ENCODE assay signal across 10 mouse cellular contexts in the genomic region with DNA sequence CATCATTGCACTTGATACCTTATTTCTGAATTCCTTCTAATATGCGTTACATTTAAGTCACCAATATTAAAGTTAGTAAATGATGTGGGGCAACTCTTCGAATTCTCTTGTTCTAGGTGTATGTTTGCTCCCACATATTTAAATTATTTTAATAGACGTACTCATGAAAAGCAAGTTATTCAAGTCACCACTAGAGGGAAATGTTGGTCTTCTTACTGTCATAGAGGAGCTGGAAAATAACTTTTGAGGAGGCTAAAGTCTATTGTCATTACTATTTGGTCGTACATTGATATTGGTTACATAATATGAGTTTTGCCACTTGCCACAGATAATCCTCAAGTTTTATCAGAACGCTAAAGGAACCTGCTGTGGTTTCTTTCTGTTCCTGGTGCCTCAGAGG.
DNase-seq lines count a peak whose midpoint lies in the region; ATAC-seq and TF ChIP-seq lines count a peak whose summit lies in the region.
"Had no signal": no experiment of that assay in that cellular context is flagged by ENCODE, and none has a peak within 500 bp of the region (broad histone marks: within the 10 kb centered on the region; RNA-seq: fewer than 3 reads in every experiment).

No protein-coding gene starts in this region.

- 17% methylated on average over 5 of the region's 5 CpGs for WGBS in lung, adult 2 months

- peak; percentile 58; the same call in 1 of the 2 replicates for ATAC-seq in common myeloid progenitor, adult 5-6 weeks (replicated peaks; ENCODE audit: low read depth, poor library complexity, severe bottlenecking)
- ATAC-seq: activated CD4-positive, CD25-positive, alpha-beta regulatory T cell, adult 4 months had no signal

- H3K4me3 ChIP-seq in gastrocnemius, adult 2 months, result no peak overlapping the region
- no peak overlapping the region for H3K4me3 ChIP-seq in lung, adult 2 months (replicated peaks; ENCODE audit: extremely low read depth, low read depth, low read length)
- H3K4me3 ChIP-seq: lung, embryonic 15.5 days had no signal

- intact Hi-C loops in gastrocnemius, adult 2 months (cut with DNase I), result loop anchor here (2.0 kb wide), 1 partner anchor 644 kb away; no protein-coding TSS in a partner anchor
- intact Hi-C loops in gastrocnemius, postnatal 14 days (cut with DNase I; ENCODE audit: low total_unique reads), result loop anchor here (5.0 kb wide), 1 partner anchor 642 kb away; no protein-coding TSS in a partner anchor

- peak; percentile 54 for TF ChIP-seq CTCF in gastrocnemius, adult 2 months (IDR thresholded peaks at IDR 0.05)
- peak; percentile 34; the same call in 1 of the 2 replicates for TF ChIP-seq CTCF in lung, adult 2 months (IDR thresholded peaks at IDR 0.05; ENCODE audit: insufficient read depth, low read length)

- no peak overlapping the region for H3K27ac ChIP-seq in gastrocnemius, adult 2 months
- H3K27ac ChIP-seq: lung, embryonic 15.5 days had no signal

- DNase-seq in gastrocnemius, adult 2 months, result no peak
- no peak for DNase-seq in gastrocnemius, postnatal 14 days
- no peak for DNase-seq in lung, adult 2 months
- DNase-seq in lung, postnatal 14 days, result no peak
- peak; percentile 54 for DNase-seq in retina, postnatal 1 day
- no peak for DNase-seq in spleen, postnatal 10 days (ENCODE audit: low spot score in 2 of 2)
- DNase-seq in urinary bladder, postnatal 10 days (ENCODE audit: low spot score), result no peak

- no peak for TF ChIP-seq POLR2A in lung, adult 2 months (IDR thresholded peaks at IDR 0.05; ENCODE audit: borderline replicate concordance, extremely low read depth, low read depth, low read length)

- H3K4me1 ChIP-seq in lung, adult 2 months (ENCODE audit: control insufficient read depth, insufficient read depth, low read length), result no peaks in the 10 kb centered on the region
- H3K4me1 ChIP-seq: lung, embryonic 15.5 days had no signal
